In the genomic region with DNA sequence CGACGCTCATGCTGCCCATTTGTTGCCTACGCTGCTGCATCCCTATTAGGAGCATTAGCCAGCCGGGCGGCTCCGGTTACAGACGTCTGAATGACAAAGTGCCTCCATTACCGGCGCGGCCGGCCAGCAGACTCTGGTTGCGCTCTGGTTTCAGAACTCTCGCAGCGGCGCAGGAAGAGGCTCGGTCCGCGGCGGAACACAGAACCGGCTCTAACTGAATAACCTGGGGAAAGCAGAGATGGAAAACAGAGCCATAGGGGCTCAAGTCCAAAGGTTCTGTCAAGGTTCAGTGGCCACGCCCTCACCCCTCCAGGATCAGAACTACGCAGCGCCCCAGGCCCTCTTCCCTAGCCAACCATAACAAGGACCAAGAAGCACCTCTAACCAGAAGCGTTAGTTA, we compare ENCODE assay signal across 9 mouse cellular contexts. TPM values are rescaled to one million over a fixed set of nuclear protein-coding genes. Genes with fewer than 3 reads are reported as not detected.
DNase-seq lines count a peak whose midpoint lies in the region; ATAC-seq lines count a peak whose summit lies in the region.
"Had no signal": no experiment of that assay in that cellular context is flagged by ENCODE, and none has a peak within 500 bp of the region (broad histone marks: within the 10 kb centered on the region; RNA-seq: fewer than 3 reads in every experiment).

No protein-coding gene starts in this region.

- DNase-seq in ovary, postnatal 36 days (ENCODE audit: low spot score), result peak; percentile 37
- DNase-seq in ovary, postnatal 10 days (ENCODE audit: low spot score), result no peak
- DNase-seq in kidney, postnatal 10 days, result peak; percentile 76
- DNase-seq in c-Kit-positive CD71-positive TER-119-positive erythroid progenitor cells, embryonic 14.5 days (ENCODE audit: low spot score), result no peak
- DNase-seq in left cerebral cortex, adult 11 months (ENCODE audit: low spot score), result no peak

- peak overlapping the region; percentile 48 for H3K4me3 ChIP-seq in heart, embryonic 12.5 days
- H3K4me3 ChIP-seq in midbrain, embryonic 16.5 days (ENCODE audit: low read depth, low read length), result peak overlapping the region; percentile 43

- no peak overlapping the region for H3K27ac ChIP-seq in heart, embryonic 12.5 days (ENCODE audit: poor library complexity, severe bottlenecking)
- H3K27ac ChIP-seq in midbrain, embryonic 16.5 days (ENCODE audit: low read length), result no peak overlapping the region

- H3K36me3 ChIP-seq in heart, embryonic 12.5 days, result no peaks in the 10 kb centered on the region
- no peaks in the 10 kb centered on the region for H3K36me3 ChIP-seq in midbrain, embryonic 16.5 days (ENCODE audit: control insufficient read depth, insufficient read depth, low read length)

- ATAC-seq in heart, embryonic 12.5 days (ENCODE audit: insufficient number of reproducible peaks, low FRiP score), result no peak
- no peak for ATAC-seq in midbrain, embryonic 16.5 days
- no peak for ATAC-seq in CD4-positive, CD25-positive, alpha-beta regulatory T cell, adult 4 months
- ATAC-seq: Patski had no signal

- H3K4me2 ChIP-seq in heart, embryonic 12.5 days, result peak overlapping the region; percentile 83
- peak overlapping the region; percentile 68 for H3K4me2 ChIP-seq in midbrain, embryonic 16.5 days (ENCODE audit: low read length)

- peaks cover 47% of the 10 kb centered on the region for H3K4me1 ChIP-seq in heart, embryonic 12.5 days (replicated peaks)
- peaks cover 22% of the 10 kb centered on the region for H3K4me1 ChIP-seq in midbrain, embryonic 16.5 days (ENCODE audit: control insufficient read depth, insufficient read depth, low read length)

- peaks cover 97% of the 10 kb centered on the region for H3K27me3 ChIP-seq in heart, embryonic 12.5 days (replicated peaks)
- H3K27me3 ChIP-seq in midbrain, embryonic 16.5 days (ENCODE audit: control insufficient read depth, insufficient read depth, low read depth, low read length), result peaks cover 54% of the 10 kb centered on the region

- H3K9me3 ChIP-seq in heart, embryonic 12.5 days (replicated peaks), result no peaks in the 10 kb centered on the region
- H3K9me3 ChIP-seq in midbrain, embryonic 16.5 days (replicated peaks; ENCODE audit: control insufficient read depth, low read length, poor library complexity, severe bottlenecking), result no peaks in the 10 kb centered on the region

- under 1% methylated on average over 24 of the region's 24 CpGs for WGBS in heart, embryonic 12.5 days
- WGBS in midbrain, embryonic 16.5 days, result under 1% methylated on average over 24 of the region's 24 CpGs

- H3K9ac ChIP-seq in heart, embryonic 12.5 days, result peak overlapping the region; percentile 26; the same call in 1 of the 2 replicates
- 0 out of 2 replicates have a peak overlapping the region, but pooled peaks have one; percentile 11 for H3K9ac ChIP-seq in midbrain, embryonic 16.5 days (ENCODE audit: low read depth, low read length)

RNA-seq across cellular contexts. Expression of a gene that starts 2.3 kb away (rescaled TPM):
- polyA plus RNA-seq in heart, embryonic 12.5 days (2016; fragmentation: Nextera tagmentation; extraction: Ambion mirVana), result 3.9 and 5.0 TPM in 2 replicates
- polyA plus RNA-seq in midbrain, embryonic 16.5 days (2015; fragmentation: Nextera tagmentation; extraction: Ambion mirVana), result 10.2 and 10.8 TPM in 2 replicates
- polyA plus RNA-seq in CD4-positive, CD25-positive, alpha-beta regulatory T cell, adult 4 months (2017; shearing (Covaris generic)), result not detected

Comparison
In these comparisons a context has a peak if more than half of its experiments do, and no peak if none do; other contexts are left out.
1. DNase-seq: peak in ovary, postnatal 36 days (single experiment) and kidney, postnatal 10 days (single experiment); none in ovary, postnatal 10 days (single experiment), c-Kit-positive CD71-positive TER-119-positive erythroid progenitor cells, embryonic 14.5 days (single experiment) and left cerebral cortex, adult 11 months (single experiment).